Mouse (Mus musculus) small intestine, adult 10 weeks (tissue): ENCODE measurements around the gene Snx11. TPM values are rescaled to one million over a fixed set of nuclear protein-coding genes. Genes with fewer than 3 reads are reported as not detected.

Source experiments
- polyA plus RNA-seq: library from polyadenylated mRNA; stranded (reverse); fragments of 350-450 nt; fragmentation: Illumina TruSeq; extraction: RNeasy Lipid Tissue Mini Kit (QIAGEN cat#74804); gene quantifications from one replicate; pipeline ENCODE4 v1.2.3, GENCODE M21; 2014; ENCODE audit warnings: low replicate concordance

Snx11 gene
- 4.0 TPM for polyA plus RNA-seq

GRCm38 (mm10) chr11:96776968-96777962, at the start of gene Snx11:
Snx11 (minus strand) TSS chr11:96777559.

GRCm38 (mm10) chr11:96788871-96789795, 11.8 kb upstream of the Snx11 start, which contains the start of gene Cbx1:
Cbx1 (plus strand) TSS chr11:96789127.

Other genes starting within 250 kb of the Snx11 start
- gene Cbx1, start 11.6 kb upstream of the Snx11 start, polyA plus RNA-seq: 62.8 TPM
- 9.8 TPM for gene Nfe2l1, start 52.4 kb upstream of the Snx11 start, polyA plus RNA-seq
- gene Copz2, start 72.3 kb upstream of the Snx11 start, polyA plus RNA-seq: 0.63 TPM
- 13.2 TPM for gene Cdk5rap3, start 138.9 kb upstream of the Snx11 start, polyA plus RNA-seq
- gene Prr15l, start 150.5 kb upstream of the Snx11 start, polyA plus RNA-seq: 20.3 TPM
- 9.4 TPM for gene Pnpo, start 166.4 kb upstream of the Snx11 start, polyA plus RNA-seq
- gene Sp2, start 205.4 kb upstream of the Snx11 start, polyA plus RNA-seq: 3.3 TPM
- gene Sp6, start 235.8 kb upstream of the Snx11 start, polyA plus RNA-seq: 0.19 TPM